Mouse (Mus musculus): ENCODE data around the gene Fam19a2.

DNA sequence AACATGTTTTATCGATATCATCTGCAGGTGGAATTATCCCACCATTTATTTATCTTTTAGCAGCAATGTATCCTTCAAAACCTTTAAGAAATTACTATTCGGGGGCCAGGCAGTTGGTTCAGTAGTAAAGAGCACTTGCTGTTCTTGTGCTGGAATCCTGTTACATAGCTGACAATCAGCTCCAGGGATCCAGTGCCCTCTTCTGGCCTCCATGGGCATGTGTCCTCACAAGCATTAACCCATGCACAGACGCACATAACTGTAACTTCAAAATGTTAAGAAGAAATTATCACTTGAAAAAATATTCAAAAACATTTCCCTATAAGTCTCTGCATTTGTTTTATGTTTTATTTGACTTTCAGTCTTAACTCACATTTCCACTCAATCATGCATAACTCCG is 381.8 kb downstream of the Fam19a2 start:
- TF ChIP-seq CTCF (IDR thresholded peaks at IDR 0.05; ENCODE audit: control insufficient read depth, insufficient read depth, insufficient read length), result no peak
- TF ChIP-seq CEBPB (IDR thresholded peaks at IDR 0.05; ENCODE audit: low read depth), result no peak
- TF ChIP-seq MAX (IDR thresholded peaks at IDR 0.05), result no peak
